Mouse (Mus musculus) mesoderm, embryonic 11.5 days (tissue): Measurements from ENCODE around the gene Itga11.
"Not testable (repeated sequence)": the region's sequence is repeated elsewhere in the genome, so short reads cannot be mapped to it uniquely, and the experiment has no call there.

Experiments used
- DNase-seq: peaks from one replicate; pipeline ENCODE4 v3.0.0-alpha.2; 2012; ENCODE audit warnings: low read depth, low spot score

The Itga11 gene

DNA sequence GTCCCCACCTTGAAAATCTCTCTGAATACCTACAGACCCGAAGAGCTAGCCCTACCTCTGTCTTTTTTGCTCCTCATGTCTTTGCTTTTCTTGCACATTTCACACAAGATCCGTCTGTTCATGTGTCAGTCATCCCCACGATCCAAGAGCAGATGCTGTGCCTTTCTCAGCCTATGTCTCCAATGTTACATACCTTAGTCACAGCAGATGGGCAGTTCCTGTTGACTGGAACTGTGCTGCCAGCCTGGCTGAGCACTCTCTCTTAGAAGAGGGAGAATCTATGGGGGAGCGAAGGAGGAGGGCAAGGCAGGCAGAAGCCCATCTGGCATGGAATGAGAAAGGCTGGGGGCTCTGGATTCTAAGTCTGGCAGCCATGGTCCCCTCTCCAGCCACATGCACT, 87.7 kb downstream of the Itga11 start:
- DNase-seq, result no peak

DNA sequence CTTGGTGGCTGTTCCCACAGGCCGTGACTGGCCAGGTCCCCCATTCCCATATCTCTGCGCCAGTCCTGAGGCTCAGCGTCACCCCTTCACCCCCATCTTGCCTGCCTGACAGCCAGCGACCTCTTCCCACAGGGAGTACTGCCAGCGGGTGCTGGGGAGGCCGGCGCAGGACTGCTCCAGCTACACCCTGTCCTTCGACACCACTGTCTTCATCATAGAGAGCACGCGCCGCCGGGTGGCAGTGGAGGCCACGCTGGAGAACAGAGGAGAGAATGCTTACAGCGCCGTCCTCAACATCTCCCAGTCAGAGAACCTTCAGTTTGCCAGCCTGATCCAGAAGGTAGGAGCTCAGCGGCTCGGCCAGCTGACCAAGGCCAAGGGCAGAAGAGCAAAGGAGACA, 89.8 kb downstream of the Itga11 start:
- no peak for DNase-seq

DNA sequence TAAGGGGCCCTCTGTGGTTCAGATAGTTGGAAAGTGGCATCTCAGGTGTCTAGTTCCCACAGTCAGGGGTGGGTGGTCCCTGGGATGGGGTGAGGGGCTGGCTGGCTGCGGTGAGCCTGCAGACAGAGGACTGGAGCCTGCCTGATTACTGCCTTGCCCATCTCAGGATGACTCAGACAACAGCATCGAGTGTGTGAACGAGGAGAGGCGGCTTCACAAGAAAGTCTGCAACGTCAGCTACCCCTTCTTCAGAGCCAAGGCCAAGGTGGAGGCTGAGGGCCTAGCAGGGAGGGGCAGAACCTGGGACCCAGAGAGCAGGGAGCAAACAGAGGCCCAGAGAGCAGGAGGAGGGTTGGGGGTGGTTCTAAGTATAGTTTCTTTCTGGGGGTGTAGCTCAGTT, 90.7 kb downstream of the Itga11 start:
- no peak for DNase-seq

DNA sequence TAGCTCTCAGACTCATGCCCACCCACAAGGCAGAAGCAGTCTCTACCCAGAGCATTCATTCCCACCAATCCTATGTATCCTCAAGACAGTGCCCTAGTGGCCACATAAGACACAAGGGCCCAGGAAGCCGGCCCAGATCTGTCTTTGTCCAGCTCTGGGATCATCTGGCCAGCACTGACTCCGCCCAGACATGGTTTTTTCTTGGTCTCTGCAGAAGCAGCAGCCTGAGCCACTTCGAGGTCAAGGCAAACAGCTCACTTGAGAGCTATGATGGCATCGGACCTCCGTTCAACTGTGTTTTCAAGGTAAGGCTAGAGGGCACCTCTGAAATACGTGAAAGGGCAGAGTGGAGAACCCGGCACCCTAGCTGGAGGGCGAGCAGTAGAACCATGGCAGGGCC, 95.1 kb downstream of the Itga11 start:
- no peak for DNase-seq

DNA sequence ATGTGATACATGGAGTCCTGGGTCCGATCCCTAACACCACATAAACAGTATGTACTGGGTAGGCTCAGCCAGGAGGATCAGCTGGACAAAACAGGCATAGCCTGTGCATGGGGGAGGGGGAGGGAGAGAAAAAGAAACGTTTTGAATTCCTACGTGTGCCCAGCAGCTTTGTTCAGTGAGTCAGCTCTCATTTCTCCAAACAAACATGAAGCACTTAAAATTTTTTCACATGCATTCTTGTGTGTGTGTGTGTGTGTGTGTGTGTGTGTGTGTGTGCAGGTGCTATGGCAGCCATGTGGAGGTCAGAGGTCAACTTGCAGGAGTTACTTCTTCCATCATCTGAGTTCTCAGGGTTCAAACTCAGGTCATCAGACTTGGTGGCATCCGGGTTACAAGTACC, 97.8 kb downstream of the Itga11 start:
- DNase-seq, result peak; percentile 38

DNA sequence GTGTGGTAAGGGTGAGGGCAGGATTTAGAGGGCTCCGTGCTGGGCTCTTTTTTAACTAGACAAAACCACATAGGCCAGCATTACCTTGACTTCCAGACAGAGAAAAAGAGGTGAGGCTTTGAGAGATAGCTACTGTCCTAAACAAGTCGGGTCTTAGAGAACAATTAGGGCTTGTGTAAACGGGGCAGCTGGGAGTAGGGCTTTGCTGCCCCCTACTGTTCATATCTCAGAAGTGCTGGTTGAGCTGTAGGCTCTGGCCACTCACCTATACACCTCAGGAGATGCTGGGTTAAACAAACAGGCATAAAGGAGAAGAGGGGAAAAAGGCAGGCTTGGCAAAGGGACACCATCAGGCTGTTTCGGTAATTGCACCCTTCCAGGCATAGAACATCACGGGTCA, 99.8 kb downstream of the Itga11 start:
- peak; percentile 81 for DNase-seq

DNA sequence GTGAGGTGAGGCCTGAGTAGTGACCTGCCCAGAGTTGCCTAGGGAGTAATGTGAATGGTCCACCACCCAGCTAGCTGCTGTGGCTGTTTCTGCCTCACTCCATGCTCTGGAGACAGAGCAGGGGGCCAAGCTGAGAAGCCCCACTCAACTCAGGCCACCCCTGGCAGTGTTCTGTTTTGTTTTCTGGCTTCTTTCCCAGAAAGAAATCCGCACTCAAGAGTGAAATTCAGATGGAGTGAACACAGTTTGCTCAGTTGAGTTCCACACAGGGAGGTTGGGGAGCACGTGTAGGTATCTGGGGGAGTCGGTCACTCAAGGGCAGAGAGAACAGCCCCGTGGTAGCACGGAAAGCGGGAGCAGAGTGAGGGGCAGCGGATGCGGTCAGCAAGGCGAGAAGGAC, 101.1 kb downstream of the Itga11 start:
- DNase-seq, result no peak

DNA sequence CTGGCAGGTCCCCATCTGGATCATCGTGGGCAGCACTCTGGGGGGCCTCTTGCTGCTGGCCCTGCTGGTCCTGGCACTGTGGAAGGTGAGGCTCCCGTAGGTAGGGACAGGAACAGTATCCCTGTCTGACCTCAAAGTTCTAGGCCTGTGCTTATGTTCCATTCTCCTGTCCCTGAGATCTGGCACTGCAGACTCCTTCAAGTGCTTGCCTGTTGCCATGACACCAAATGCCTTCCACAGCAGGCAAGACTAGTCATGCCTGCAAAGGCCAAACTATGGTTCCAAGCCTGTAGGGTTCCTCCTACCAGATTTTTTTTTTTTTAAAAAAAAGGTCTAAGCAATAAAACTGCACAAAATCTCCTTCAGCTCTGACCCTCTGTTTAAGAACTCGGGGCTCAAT, 104.3 kb downstream of the Itga11 start:
- no peak for DNase-seq

DNA sequence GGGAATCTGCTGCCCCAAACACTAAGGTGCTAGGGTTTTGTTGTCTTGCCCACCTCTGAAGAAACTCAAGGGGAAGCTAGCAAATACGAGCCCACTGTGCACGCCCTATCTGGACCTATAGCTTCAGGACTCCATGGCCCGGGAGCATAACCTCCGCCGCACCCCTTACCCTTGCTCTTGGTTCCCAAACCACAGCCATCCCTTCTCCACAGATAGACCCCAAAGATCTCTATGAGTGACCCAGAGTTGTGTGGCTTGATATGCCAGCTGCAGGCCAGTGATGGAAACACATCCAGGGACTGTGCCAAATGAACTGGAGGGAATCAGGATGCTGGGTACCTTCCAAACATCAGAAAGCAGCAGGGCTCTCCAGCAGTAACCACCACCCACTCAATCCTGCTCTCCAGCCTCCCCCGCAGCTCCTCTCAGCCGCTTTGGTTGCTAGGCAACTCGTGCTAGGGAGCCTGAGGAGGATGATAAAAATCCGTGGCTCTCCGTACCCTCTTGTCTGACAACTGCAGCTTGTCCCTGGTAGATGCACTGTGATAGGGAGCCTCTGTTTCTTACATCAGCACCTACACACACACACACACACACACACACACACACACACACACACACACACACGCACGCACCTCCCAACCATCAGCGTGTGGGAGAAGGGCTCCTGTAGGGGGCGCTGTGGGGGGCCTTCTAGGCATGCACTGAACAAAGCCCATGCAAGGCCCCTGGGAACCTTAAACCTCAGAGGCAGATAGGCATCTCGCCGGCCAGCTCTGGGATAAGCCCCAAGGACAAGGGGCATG, 105.6 kb downstream of the Itga11 start:
- DNase-seq, result peak; percentile 63

DNA sequence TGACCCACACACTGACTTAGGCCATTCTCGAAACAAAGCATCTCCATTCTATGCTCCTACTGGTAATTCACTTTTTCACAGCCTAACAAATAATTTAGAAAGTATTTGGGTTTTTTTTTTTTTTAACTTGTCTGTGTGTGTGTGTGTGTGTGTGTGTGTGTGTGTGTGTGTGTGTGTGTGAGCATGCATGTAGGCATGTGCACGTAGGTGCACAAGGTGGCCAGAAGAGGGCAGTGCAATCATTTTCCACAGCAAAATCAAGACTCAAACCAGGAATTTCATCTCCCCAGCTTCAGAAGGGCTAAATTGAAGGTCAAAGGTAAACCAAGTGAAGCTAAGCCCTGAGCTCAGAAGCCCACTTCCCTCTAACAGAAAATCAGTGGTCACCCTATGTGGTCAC, 106.6 kb downstream of the Itga11 start:
- no peak for DNase-seq

DNA sequence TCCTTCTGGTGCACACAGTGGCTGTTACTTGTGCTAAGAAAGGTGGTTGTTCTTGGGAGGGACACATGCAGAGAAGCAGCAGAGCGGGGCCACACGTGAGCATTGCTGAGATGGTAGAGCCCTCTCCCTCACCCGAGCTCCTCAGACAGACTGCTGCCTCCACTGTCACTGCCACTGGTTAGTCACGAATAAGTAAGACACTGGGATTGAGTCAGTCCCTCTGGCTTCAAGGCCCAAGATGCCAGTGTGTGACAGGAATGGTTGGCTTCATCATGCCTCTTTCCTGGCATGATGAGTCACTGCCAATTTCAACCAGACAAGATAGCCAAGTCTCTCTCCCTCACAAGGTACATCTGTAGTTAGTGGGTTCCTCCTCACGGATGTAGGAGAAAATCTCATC, 109.1 kb downstream of the Itga11 start:
- DNase-seq, result no peak

DNA sequence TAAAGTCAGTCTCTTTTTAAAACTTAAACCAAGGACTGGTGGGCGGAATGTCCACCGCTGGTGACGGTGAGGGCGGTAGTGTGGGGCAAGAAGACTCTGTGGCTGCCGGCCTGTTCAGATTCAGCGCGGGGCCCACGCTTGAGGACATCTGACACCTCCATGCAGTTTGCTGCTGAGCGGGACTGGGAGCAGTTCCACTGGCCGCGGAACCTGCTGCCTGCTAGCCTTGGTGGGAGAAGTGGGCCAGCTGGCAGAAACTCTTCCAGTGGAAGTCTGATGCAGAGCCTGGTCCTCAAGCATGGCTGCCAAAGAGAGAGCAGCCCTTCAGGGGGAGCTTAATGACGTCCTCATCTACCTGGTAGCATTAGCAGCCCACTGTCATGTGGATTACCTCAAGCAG, 112.2 kb downstream of the Itga11 start:
- no peak for DNase-seq

DNA sequence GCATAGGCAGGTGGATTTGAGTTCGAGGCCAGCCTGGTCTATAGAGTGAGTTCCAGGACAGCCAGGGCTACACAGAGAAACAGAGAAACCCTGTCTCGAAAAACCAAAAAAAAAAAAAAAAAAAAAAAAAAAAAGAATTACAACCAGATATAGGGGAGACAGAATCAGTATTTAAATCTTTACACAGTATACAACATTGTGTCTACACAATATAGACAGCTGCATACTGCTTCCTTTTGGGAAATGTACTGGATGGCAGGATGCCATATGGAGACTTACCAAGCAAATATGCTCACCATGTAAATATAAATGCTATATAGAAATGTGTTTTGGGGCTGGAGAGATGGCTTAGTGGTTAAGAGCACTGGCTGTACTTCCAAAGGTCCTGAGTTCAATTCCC, 121.6 kb downstream of the Itga11 start:
- not testable (repeated sequence) for DNase-seq

DNA sequence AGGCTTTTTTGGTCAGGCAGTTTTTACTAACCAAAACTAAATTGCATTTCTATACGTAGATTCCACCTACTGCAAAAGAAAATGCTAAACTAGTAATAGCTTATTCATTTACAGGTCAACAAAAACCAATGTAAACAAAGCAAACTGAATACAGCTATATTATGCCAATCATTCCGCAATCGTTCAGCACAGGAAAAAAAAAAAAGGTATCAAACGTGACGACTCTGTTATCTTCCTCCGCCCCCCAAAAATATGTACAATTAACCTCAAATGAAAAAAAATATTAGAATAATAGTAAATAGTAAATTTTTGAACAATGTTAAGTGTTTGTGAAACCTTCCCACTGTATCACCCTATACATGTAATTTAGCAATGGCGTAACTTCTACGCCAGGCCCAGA, 132.5 kb downstream of the Itga11 start:
- DNase-seq, result no peak

DNA sequence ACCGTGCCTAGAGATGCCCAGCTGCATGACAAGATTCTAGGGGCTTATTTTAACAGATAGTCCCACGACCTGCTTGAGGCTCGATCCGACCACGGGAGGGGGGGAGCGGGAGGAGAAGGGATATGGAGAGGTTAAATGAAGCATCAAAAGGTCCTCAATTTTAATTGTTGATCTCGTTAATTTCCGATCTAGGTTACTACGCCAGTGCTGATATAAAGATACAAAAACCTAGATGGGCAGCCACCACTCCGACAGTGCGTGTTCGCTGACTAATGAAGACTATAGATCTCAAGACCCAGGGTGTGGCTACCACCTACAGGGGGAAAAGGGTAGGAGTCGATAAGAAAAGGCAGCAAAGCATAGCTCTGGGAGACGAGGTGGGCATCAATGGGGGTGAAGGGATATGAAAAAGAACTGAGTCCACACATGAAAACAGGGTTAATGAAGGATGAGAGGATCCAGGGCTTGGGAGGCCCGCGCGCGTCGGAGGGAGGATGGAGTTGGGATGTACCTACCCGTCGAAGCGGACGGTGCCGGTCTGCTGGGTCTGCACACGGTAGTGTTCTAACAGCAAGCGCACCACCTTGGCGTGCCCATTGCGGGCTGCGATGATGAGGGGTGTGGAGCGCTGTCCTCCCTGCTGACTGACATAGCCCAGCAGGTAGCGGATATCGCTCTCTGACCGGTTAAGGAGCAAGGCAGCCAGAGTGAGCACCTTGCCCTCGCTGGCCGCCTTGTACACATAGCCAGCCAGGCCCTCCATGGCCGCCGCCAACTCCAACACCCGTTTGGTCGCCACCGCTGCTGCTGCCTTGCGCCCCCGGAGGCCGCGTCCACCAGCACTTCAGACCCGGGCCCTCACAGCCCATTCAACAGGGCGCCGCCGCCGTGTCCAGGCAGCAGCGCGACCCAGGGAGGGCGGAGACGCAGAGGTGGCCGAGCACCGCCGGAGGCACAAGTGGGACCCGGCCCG, 133.2 kb downstream of the Itga11 start:
- DNase-seq, result peak; percentile 66

DNA sequence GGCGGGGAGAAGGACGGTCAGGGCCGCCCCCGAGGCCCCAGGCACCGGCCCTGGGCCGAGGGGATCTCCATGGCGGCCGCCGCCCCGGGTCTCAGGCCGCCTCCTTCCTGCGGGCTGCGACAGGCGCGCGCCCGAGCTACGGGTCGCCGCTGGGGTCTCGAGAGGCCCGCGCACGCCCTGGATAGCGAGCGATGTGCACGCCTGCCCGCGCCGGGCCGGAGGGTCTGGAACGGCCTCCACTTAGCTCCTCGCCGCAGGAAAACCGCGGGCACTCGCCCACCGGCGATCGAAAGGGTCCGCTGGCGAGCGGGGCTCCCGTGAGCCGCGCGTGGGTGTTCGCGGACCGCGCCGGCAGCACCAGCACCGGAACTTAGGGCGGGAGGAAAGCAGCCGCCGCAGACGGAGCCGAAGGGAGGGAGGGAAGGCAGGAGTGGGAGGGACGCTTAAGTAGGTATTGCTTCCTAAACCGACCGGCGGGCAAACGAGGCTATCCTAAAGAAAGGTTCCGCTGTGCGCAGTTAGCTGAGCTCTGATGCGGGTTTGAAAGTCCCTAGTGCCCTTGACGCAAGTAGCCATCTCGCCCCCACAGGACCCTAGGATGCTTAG, 134.0 kb downstream of the Itga11 start, which contains the start of gene Fem1b:
Gene Fem1b, minus strand, starts transcription at position 419 of the 606 bp plus-strand sequence.
- peak; percentile 91 for DNase-seq

DNA sequence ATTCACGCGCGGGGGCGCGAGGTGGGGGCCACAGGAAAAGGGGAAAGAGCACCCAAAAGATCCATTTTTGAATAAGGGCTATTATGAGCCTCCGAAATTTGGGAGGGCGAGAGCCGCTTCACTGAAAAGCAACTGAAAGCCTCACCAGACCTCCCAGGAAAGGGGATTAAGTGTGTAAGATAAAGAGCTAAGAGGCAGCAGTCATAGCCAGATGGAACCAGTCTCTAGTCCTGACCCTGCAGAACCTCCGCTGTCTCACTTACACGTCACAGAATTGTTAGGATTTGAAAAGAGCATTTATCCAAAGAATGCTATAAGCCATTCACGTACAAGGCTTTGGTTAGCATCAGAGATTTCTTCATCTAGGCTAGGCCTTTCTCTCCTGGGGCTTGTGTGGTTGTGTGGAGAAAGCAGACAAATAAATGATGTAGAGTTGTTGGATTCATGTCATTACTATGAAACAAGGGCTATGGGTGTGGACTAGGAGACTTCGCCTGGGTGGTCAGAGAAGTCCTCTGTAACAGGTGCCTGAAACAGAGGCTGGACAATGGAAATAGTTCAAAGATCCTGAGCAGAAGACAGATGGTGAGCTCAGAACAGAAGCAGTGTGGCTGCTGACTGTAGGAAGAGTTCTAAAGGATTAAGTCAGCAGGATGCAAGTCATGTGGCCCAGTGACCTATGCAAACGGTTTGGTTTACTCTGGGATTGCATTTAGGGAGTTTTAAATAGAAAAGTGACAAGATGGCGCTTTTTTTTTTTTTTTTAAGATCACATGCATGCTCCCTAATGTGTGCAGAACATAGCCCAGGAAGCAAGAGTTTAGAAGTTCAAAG, 134.8 kb downstream of the Itga11 start:
- no peak for DNase-seq

DNA sequence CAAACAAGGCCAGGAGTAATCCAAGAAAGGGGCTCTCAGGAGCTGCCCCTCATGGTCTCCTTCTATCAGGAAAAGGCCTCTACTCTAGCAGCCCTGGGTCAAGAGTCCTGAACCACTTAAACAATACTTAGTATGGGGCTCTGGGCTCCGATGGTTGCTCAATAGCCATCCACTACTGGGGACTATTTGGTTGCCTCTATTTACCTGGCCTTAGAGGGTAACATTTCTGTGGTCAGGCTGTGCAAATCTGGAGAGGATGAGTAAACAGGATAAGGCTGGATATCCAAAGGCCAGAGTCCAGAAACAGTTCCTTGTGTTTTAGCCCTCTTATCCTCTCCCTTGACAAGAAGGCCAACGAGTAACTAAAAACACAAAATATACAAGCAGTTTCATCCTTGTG, 137.1 kb downstream of the Itga11 start:
- no peak for DNase-seq

DNA sequence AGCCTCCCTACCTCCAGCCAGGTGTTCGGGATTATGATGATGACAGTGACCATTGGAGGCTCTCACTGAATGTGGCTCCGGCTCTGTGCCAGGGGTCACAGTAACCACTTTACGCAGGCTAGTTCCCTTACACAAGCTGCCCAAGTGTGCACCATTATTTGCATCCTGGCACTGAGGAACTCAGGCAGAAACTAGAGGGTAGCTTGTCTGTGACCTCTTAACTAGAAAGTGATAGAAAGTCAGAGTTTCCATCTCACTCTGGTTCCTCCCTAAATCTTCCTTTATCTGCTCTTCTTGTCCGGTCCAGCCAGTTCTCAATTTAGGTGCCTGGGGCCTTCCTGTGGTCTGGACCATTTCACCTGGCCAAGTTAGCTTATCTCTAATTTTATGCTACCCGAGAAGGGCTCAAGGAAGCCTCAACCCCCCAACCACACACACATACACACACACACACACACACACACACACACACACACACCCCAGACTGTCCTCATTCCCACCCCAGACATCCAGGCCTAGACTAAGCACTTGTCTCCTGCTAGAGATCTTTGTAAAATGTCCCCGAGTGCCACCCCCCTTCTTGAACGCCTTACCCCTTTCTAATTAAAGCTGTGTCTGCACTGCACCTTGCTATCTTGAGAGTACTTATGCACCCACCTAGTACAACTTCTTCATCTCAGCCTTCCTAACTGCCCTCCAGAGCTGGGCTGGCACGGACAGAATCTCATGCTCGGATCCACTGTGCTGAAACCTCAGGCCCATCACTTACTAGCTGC, 138.9 kb downstream of the Itga11 start:
- DNase-seq, result no peak

DNA sequence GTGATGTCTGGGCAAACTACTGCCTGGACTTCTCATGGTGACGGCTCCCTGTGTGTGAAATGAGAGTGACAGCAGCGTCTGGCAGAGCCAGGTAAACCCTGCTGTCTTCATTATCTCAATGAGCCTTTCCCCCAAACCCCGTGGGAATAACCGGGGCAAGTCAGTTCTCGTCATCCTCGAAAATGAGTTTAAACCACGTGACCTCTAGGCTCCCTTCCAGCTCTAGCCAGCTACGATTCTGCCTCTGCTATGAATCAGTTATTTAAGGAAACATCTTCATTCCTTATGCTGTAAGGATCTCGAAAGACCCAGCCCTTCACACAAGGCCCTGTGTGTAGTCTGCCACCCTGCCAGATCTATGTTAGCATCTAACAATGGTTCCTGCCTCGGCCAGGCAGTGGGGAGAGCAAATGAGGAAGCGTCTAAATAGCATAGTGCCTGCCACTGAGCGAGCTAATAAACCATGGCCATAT, 139.5 kb downstream of the Itga11 start:
- no peak for DNase-seq
